Mouse (Mus musculus) heart, embryonic 16.5 days (tissue): ENCODE results near the gene Hist1h2bf. TPM values are rescaled to one million over a fixed set of nuclear protein-coding genes. Genes with fewer than 3 reads are reported as not detected.
A peak's percentile ranks its signal among the peaks of the same experiment; 100 is the strongest.
"Not testable (repeated sequence)": the region's sequence is repeated elsewhere in the genome, so short reads cannot be mapped to it uniquely, and the experiment has no call there.

ENCODE experiments used
- ATAC-seq: fragments of 200-750 bp; cut with Nextera tagmentation; replicated peaks from 2 replicates; pipeline ENCODE4 v1.8.0; 2017; ENCODE audit warnings: moderate number of reproducible peaks; ENCODE audit not compliant: insufficient read depth, low FRiP score; ENCODE audit errors: extremely low read depth
- H3K27ac ChIP-seq: fragments of 300-500 bp; sonication (generic); 2 replicates; pipeline ENCODE4 v1.5.1; 2014; ENCODE audit warnings: mild to moderate bottlenecking, low read length, control low read depth, moderate library complexity
- H3K27me3 ChIP-seq: fragments of 300-500 bp; sonication (generic); 2 replicates; pipeline ENCODE4 v1.6.1; 2014; ENCODE audit warnings: low read length, mixed read lengths; ENCODE audit not compliant: control insufficient read depth, insufficient read depth
- H3K36me3 ChIP-seq: fragments of 300-500 bp; sonication (generic); 2 replicates; pipeline ENCODE4 v1.6.1; 2014; ENCODE audit not compliant: control insufficient read depth, insufficient read depth
- H3K4me1 ChIP-seq: fragments of 300-500 bp; sonication (generic); 2 replicates; pipeline ENCODE4 v1.6.1; 2014; ENCODE audit warnings: low read length, mixed read lengths; ENCODE audit not compliant: control insufficient read depth, insufficient read depth
- H3K4me2 ChIP-seq: fragments of 300-500 bp; sonication (generic); 2 replicates; pipeline ENCODE4 v1.6.1; 2014; ENCODE audit warnings: low read depth, mild to moderate bottlenecking, control low read depth, low read length
- H3K4me3 ChIP-seq: fragments of 300-500 bp; sonication (generic); 2 replicates; pipeline ENCODE4 v1.5.1; 2014; ENCODE audit warnings: mild to moderate bottlenecking, control low read depth, low read length
- H3K9ac ChIP-seq: fragments of 300-500 bp; sonication (generic); 2 replicates; pipeline ENCODE4 v1.6.1; 2014; ENCODE audit warnings: low read length, control low read depth
- H3K9me3 ChIP-seq: fragments of 300-500 bp; sonication (generic); replicated peaks from 2 replicates; pipeline ENCODE4 v1.6.1; 2016; ENCODE audit warnings: low read length; ENCODE audit not compliant: control insufficient read depth
- WGBS: fragments of 180-500 bp; shearing (Covaris S2); extraction: QIAGEN DNeasy Blood & Tissue Kit; methylation state at CpG from one replicate; pipeline ENCODE4 v1.1.7; 2014; 5-methylcytosine and 5-hydroxymethylcytosine counted together
- polyA plus RNA-seq: library from polyadenylated mRNA; unstranded; fragments of >200 nt; fragmentation: Nextera tagmentation; extraction: Ambion mirVana; gene quantifications from 2 replicates; pipeline ENCODE4 v1.2.1, GENCODE M21; 2015

The Hist1h2bf gene
- polyA plus RNA-seq, 1 experiment from 2014 or later = 0.37 TPM

GRCm38 (mm10) chr13:23551931-23552914 lies 21.8 kb downstream of the Hist1h2bf start:
- H3K36me3 ChIP-seq = no peaks in the 10 kb centered on the region
- peak overlapping the region; percentile 89 for H3K27ac ChIP-seq
- H3K9ac ChIP-seq = peak overlapping the region; percentile 73
- H3K9me3 ChIP-seq = no peaks in the 10 kb centered on the region
- H3K4me3 ChIP-seq = peak overlapping the region; percentile 56
- no peak for ATAC-seq
- peak overlapping the region; percentile 70 for H3K4me2 ChIP-seq
- H3K4me1 ChIP-seq = peaks cover 10% of the 10 kb centered on the region
- WGBS = 47% methylated on average over 8 of the region's 8 CpGs
- no peaks in the 10 kb centered on the region for H3K27me3 ChIP-seq

- Histone ChIP-seq H3K4me2 (peak within 1 kb of the TSS; percentile 70), H3K27ac (peak within 1 kb of the TSS; percentile 89), H3K4me1 (peaks cover 10% of the 10 kb centered on the region), H3K9ac (peak within 1 kb of the TSS; percentile 73), H3K4me3 (peak within 1 kb of the TSS; percentile 56)
- ATAC-seq = peak; percentile 83
- not testable (repeated sequence) for H3K36me3 ChIP-seq, H3K9me3 ChIP-seq, H3K27me3 ChIP-seq
- under 1% methylated on average over 44 of the region's 47 CpGs for WGBS
Measured at GRCm38 (mm10) chr13:23551146-23551834, 22.7 kb downstream of the Hist1h2bf start, which contains the start of gene Hist1h4f. TSS of gene Hist1h4f (minus strand) at chr13:23551648.

- Histone ChIP-seq H3K4me3 (peak overlapping the region; percentile 56), H3K27me3 (no peaks in the 10 kb centered on the region), H3K9ac (peak overlapping the region; percentile 73), H3K27ac (peak overlapping the region; percentile 89), H3K4me2 (peak overlapping the region; percentile 70), H3K9me3 (no peaks in the 10 kb centered on the region), H3K36me3 (no peaks in the 10 kb centered on the region), H3K4me1 (peaks cover 10% of the 10 kb centered on the region)
- no peak for ATAC-seq
- 9% methylated on average over 3 of the region's 3 CpGs for WGBS
Measured at GRCm38 (mm10) chr13:23550761-23551145, 23.2 kb downstream of the Hist1h2bf start.

- peaks cover 8% of the 10 kb centered on the region for H3K4me1 ChIP-seq
- H3K36me3 ChIP-seq = no peaks in the 10 kb centered on the region
- ATAC-seq = no peak
- H3K9ac ChIP-seq = no peak overlapping the region
- WGBS = 69% methylated on average over 5 of the region's 5 CpGs
- H3K4me3 ChIP-seq = no peak overlapping the region
- no peak overlapping the region for H3K4me2 ChIP-seq
- H3K27me3 ChIP-seq = no peaks in the 10 kb centered on the region
- no peak overlapping the region for H3K27ac ChIP-seq
- no peaks in the 10 kb centered on the region for H3K9me3 ChIP-seq
Measured at GRCm38 (mm10) chr13:23546694-23547093, 27.3 kb downstream of the Hist1h2bf start.

GRCm38 (mm10) chr13:23544787-23545120 lies 29.2 kb downstream of the Hist1h2bf start:
- Histone ChIP-seq H3K4me3 (peak overlapping the region; percentile 59), H3K27ac (peak overlapping the region; percentile 92), H3K4me2 (peak overlapping the region; percentile 55), H3K9ac (peak overlapping the region; percentile 75; the same call in 1 of the 2 replicates)
- not testable (repeated sequence) for H3K9me3 ChIP-seq, H3K36me3 ChIP-seq, H3K4me1 ChIP-seq, H3K27me3 ChIP-seq, ATAC-seq
- WGBS = 0% methylated on average over 13 of the region's 14 CpGs

- under 1% methylated on average over 25 of the region's 45 CpGs for WGBS
- H3K4me3 ChIP-seq = peak within 1 kb of the TSS; percentile 63
- H3K27ac ChIP-seq = peak within 1 kb of the TSS; percentile 92
- peak within 1 kb of the TSS; percentile 87 for H3K4me2 ChIP-seq
- H3K4me1 ChIP-seq = peaks cover 4% of the 10 kb centered on the region
- no peaks in the 10 kb centered on the region for H3K27me3 ChIP-seq
- peak; percentile 92 for ATAC-seq
- no peaks in the 10 kb centered on the region for H3K9me3 ChIP-seq
- H3K36me3 ChIP-seq = no peaks in the 10 kb centered on the region
- H3K9ac ChIP-seq = peak within 1 kb of the TSS; percentile 75
Measured at GRCm38 (mm10) chr13:23543965-23544786, 29.8 kb downstream of the Hist1h2bf start, which contains the start of gene Hist1h3f. TSS of gene Hist1h3f (plus strand) at chr13:23544052.

GRCm38 (mm10) chr13:23542999-23543607 lies 30.9 kb downstream of the Hist1h2bf start, which contains the start of gene Hist1h2bh:
TSS of gene Hist1h2bh (minus strand) at chr13:23543392.
- H3K4me3 ChIP-seq = peak within 1 kb of the TSS; percentile 63
- under 1% methylated on average over 29 of the region's 42 CpGs for WGBS
- not testable (repeated sequence) for H3K4me1 ChIP-seq, H3K9me3 ChIP-seq, H3K36me3 ChIP-seq, H3K27me3 ChIP-seq
- peak within 1 kb of the TSS; percentile 92 for H3K27ac ChIP-seq
- peak; percentile 90 for ATAC-seq
- peak within 1 kb of the TSS; percentile 72 for H3K9ac ChIP-seq
- H3K4me2 ChIP-seq = peak within 1 kb of the TSS; percentile 87

- not testable (repeated sequence) for H3K9me3 ChIP-seq, H3K27me3 ChIP-seq, H3K36me3 ChIP-seq, ATAC-seq, H3K4me1 ChIP-seq
- H3K4me2 ChIP-seq = peak overlapping the region; percentile 87
- peak overlapping the region; percentile 63 for H3K4me3 ChIP-seq
- WGBS = 11% methylated on average over 3 of the region's 3 CpGs
- H3K9ac ChIP-seq = peak overlapping the region; percentile 72
- H3K27ac ChIP-seq = peak overlapping the region; percentile 91
Measured at GRCm38 (mm10) chr13:23542225-23542980, 31.6 kb downstream of the Hist1h2bf start.
